Mouse (Mus musculus) thymus, postnatal 10 days (tissue): ENCODE measurements around the gene Tbcel.

ENCODE experiments used
- DNase-seq, 2 experiments: peaks; one replicate each; pipeline ENCODE4 v3.0.0; 2021; ENCODE audit warnings: low spot score in 2 of 2

Tbcel gene

GRCm38 (mm10) chr9:42507709-42508108, at the start of gene Tbcel:
TSS of gene Tbcel (minus strand) at chr9:42507809.
- DNase-seq = no peak

DNA sequence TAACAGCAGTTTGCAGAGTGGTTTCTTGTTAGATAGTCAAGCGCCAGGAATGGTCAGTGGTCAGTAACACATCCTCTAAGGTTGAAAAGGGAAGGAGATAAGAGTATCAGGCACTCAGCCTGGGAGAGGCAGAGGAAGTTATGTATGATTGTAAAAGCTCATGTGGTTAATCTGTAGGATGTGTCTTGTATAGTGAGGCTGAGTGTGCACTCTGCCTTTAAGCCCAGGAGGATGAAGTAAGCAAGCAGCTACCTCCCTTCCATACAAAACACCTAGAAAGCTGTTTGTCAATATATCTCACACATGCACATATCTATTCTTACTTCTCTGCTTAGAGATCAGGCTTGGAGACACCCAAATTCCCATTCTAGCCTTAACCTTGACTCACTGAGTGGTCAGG, 47.6 kb upstream of the Tbcel start:
- DNase-seq = no peak

DNA sequence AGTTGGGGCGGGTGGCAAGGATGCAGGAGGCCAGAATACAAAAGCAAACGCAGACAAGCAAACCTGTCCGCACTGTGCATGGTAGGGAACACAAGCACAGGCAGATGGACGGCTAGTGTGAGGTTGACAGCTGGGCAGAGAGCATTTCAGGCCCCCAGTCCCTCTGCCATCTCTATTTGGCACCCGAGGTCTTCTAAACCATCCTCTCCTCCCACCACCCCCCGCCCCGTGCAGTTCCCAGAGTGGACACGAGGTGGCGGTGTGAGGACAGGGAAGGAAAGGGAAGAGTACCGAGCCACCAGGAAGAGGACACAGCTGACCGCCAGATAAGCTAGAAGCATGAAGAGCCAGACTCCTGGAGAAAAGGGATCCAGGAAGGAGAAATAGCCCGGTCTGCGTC, 42.5 kb upstream of the Tbcel start:
- DNase-seq = peak; percentile 52 to 84

DNA sequence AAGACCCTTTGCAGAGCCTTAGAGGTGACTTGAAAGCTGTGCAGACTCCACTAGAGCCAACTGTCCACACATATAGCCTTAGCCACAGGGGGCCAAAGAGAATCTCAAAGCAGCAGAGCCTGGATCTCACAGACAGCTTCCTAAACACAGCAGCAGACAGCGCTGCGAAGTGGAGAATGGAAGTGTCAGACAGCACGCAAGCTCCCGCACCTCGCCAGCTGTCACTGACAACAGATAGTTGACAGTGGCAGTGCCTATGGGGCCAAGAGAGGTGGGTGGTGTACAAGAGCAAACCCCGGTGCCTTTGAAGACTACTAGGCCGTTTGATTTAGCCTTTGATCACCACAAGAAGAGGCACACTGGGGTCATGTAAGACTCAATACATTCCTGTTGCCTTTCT, 41.4 kb upstream of the Tbcel start:
- no peak for DNase-seq

GRCm38 (mm10) chr9:42544521-42544920, 36.9 kb upstream of the Tbcel start:
- no peak for DNase-seq

DNA sequence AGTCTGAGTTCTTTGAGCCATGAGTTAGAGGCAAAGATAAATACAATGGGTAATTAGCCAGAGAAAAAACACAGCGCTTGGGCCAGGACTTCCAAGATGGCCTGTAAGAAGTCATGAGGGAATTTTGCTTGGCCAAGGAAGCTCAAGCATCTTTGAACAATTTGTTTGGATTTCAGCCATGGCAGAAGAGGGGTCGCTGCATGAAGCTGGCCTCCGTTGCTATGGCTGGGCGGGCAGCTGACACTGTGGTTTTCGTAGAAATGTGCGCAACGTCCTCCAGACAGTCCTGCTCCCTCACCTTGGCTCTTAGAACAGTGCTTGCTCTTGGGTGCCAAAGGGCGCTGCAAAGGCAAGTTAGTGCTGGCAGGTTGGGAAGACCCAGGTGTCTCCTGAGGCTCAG, 25.9 kb upstream of the Tbcel start:
- no peak for DNase-seq

DNA sequence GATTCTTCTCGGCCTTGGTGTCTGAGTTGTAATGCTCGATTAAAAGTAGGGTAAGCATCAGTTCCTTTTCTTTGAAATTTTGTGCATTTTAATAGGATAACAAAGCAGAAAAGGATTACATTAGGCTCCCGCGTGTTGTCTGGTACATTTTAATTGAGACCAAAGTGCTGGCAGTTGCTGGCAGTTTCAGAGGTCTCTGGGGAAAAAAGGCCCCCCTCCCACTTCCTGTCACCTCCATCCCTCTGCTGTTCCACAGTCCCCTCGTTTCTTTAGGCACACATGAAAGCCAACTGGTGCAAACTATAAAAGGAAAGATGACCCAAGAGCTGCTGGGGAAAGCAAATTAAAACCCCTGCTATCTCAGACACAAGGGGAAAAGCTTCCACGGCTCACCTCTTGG, 25.4 kb upstream of the Tbcel start:
- peak in 1 of 2 experiments; percentile 12 for DNase-seq

DNA sequence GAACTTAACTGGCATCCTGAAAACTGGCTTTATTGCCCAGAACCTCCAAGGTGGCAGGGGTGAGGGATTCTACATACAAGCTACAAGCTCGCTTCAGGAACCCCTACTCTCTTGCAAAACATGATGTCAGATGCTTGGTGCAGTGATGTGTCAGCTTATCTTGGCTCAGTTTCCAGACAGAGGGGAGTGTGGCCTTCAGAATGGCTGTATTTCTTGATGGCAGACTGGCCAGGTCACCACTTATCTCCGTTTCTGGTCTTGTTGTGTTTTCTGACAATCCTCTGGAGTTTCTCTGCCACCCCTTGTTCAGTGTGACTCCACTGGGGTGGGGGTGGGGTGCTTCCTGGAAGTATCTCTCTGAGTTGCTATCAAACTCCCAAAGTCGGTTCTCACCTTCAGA, 24.3 kb upstream of the Tbcel start:
- no peak for DNase-seq

- no peak for DNase-seq
These were observed 22.9 kb upstream of the Tbcel start for GRCm38 (mm10) chr9:42530221-42531152.

GRCm38 (mm10) chr9:42520587-42521084, 13.0 kb upstream of the Tbcel start:
- DNase-seq = peak; percentile 46 to 55

DNA sequence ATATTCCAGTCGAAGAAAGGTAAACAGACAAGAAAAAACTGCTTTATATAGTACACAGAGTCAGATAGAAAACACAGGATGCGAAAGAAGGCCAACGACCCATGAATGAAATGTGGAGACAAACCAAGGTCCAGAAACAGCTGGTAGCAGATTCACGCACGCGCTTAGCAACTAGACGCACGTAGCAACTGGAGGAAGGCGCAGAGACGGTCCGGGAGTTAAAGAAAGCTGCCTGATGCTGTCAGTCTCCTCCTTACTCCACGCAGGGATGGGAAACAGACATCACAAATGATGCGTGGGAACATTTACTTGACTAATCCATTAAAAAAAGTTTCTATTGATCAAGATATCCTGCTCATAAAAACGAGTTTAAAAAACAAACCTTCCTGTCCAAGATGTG, 10.6 kb upstream of the Tbcel start:
- no peak for DNase-seq

- DNase-seq = no peak
These were observed 5.5 kb upstream of the Tbcel start for GRCm38 (mm10) chr9:42513159-42513558.

DNA sequence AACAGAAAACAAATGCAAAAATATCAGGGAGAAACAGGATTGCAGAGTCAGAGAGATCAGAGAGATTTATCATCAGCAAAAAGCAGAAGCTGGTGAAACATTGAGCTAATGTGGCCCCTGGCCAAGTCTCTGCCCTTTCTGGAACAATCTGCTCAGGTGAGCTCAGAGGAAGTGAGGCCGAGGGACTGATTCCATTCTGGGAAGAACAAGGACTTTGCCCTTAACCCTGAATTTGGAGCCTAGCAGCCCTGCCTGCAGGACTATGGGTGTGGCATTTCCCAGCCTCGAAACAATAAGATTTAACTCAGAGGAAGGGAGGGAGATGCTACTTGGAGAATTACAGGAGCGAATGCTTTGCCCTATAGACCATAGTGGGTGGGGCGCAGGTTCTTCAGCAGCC, 4.7 kb upstream of the Tbcel start:
- no peak for DNase-seq

GRCm38 (mm10) chr9:42508235-42508634, 626 bp upstream of the Tbcel start:
- DNase-seq = no peak

DNA sequence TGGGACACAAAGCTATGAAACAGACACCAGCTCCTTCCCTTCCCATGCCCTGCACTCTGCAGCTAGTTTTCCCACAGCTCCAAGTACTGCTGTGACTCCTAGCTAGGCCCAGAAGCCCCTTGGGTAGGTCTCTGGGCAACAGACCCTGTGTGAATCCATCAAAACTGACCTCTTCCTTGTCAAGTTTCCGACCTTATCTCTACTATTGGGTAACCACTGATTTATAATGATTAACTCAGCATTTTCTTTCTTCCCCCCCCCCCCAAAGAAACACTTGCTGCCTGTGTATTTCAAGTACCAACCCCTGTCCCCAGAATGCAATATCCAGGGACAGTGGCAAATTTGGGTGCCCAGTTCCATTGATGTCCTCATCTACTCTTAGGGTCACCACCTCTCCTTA, 587 bp downstream of the Tbcel start:
- DNase-seq = no peak

GRCm38 (mm10) chr9:42504971-42505510, 2.6 kb downstream of the Tbcel start:
- DNase-seq = no peak

DNA sequence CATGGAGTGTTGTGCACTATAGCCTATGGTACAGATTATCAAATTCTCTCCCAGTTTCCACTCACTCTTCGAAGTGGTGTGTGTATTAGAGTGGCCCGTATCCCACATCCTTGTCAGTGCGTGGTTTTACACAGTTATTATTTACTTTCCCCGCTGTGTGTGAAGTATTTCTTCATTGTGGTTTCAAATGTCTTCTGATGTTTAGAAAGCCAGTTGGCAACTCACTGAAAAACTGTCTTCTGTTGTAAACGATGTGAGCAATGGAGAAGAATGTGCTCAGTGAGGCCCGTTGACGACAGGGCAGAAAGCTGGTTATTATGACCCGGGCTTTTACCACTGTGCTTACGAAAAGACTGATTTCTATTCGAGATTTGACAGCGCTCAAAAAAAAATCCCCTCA, 3.0 kb downstream of the Tbcel start:
- no peak for DNase-seq

DNA sequence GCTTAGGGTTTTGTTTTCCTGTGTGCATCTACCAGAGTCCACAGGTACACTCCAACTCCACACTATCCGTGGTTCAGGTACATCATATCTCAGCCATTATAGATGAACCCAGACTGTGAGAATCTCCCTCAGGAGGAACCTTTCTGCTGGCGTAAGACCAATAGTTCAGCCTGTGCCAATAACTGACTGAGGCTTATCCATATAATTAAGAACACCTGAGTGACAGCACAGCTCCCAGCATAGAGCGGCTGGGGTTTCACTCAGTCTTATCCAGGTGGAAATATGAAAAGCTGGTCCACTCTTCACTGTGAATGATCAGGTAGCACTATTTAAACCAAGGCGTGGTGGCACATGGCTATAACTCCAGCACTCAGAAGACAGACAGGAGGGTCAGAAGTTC, 3.9 kb downstream of the Tbcel start:
- DNase-seq = no peak

GRCm38 (mm10) chr9:42496296-42496695, 11.3 kb downstream of the Tbcel start:
- no peak for DNase-seq

DNA sequence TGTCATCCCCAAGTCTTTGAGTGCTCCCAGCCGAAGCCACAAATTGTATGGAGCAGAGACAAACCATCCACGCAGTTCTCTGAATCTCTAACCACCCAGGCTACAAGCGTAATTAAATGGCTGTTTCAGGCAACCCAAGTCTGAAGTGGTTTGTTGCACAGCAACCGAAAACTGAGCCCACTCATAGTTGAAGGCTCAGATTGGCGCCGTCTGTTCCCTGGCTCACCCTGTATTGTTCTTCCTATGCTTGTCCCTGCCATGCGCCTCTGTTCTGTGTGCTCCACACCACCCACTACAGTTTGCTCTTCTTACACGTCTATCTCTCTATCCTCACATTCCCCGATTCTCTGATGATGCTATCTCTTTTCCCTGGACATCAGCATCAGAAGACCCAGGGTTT, 15.8 kb downstream of the Tbcel start:
- no peak for DNase-seq

DNA sequence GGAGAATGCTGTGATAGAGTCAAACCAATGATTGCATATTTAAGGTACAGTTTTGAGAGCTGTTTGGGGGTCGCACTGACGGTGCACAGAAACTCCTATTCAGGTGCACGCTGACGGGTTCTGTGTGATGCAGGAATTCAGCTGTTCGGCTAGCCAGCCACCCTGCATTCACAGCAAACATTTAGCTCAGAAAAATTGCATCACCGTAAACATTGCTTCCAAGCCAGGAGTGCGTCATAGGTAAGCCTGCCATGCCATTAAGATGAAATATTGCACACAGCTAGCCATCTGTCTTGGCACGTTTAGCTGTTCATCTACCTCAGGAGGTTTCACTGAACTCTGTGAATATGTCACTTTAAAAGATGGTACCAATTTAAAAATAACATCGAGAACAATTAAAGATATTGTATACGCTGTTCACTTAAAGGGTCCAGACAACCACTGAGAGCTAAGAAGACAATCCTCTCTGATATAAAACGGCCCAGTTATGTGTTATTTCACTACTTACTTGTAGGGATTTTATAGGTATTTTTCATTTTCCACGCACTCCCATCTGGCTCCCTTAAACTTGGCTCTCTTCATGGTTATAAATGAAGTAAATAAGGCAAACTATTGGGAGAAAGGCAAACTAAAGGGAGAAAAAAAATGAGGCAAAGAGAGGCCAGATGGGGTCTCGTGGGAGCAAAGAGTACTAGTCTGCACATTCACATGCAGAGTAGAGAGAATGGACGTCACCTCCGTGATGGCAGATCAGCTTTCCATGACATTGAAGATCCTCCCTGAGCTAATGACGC, 16.8 kb downstream of the Tbcel start:
- DNase-seq = no peak

DNA sequence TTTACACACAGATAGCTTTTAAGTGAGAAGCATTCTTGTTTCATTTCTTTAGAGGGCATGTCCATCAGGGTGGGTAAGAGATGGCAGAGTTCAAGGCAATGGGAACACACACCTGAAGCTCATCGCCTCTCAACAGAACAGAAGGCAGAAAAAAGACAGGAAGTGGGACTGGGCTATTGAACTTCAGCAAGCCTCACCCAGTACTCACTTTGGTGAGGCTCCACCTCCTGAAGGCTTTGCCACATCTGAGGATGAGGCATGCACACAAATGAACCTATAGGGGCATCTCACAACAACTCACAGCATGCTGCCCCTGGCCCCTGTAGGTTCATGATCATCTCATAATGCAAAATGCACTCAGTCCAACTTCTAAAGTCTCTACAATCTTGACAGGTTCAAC, 19.5 kb downstream of the Tbcel start:
- peak; percentile 64 to 67 for DNase-seq
